Mouse (Mus musculus) ZHBTc4 (cell line): ENCODE measurements around the gene Mrps17.
A peak's percentile ranks its signal among the peaks of the same experiment; 100 is the strongest.

Experiments
- DNase-seq: peaks from one replicate; pipeline ENCODE4 v3.0.0-alpha.2; 2011; ENCODE audit warnings: low read depth, low spot score

Mrps17 gene

DNA sequence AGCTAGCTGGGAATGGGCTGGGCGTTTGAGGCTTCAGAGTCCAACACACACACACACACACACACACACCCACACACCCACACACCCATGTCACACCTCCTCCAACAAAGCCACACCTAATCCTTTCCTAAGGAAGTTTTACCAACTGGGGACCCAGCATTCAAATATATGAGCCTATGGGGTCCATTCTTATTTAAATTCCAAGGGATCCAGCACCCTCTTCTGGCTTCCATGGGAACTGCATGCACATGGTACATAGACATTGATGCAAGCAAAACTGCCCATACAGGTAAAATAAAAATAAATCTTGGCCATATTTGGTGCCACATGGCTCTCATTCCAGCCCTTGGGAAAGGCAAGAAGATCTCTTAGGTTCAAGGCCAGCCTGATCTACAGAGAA is 25.7 kb downstream of the Mrps17 start:
- peak; percentile 79 for DNase-seq

- no peak for DNase-seq
Observed at GRCm38 (mm10) chr5:129742903-129743488, 27.7 kb downstream of the Mrps17 start.

GRCm38 (mm10) chr5:129744050-129744449 is 28.8 kb downstream of the Mrps17 start:
- no peak for DNase-seq

DNA sequence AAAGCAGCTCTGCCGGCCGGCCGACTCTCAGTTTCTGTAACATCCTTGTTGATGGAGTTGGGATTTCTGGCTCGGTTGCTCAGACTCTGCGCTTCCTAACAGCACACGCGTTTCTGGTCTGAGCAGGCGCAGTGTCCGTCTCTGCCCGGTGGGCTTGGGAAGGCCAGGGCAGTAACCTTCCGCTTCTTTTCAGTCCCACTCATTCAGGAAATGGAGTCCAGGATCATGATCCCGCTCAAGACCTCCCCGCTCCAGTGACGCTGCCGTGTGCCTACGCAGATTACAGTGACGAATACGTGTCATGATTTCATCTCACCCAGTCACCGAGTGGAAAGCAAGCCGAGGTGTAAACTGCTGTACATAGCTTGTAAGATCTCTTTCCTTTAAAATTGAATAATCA is 41.6 kb downstream of the Mrps17 start:
- DNase-seq = peak; percentile 56

GRCm38 (mm10) chr5:129759929-129760480 is 44.7 kb downstream of the Mrps17 start:
- DNase-seq = no peak

GRCm38 (mm10) chr5:129761865-129762540 is 46.7 kb downstream of the Mrps17 start:
- peak; percentile 90 for DNase-seq

GRCm38 (mm10) chr5:129770443-129771355 is 55.4 kb downstream of the Mrps17 start:
- peak; percentile 21 for DNase-seq
